Comparison of ENCODE assay signal across 18 mouse cellular contexts in genomic region chr4:8249805-8250204, GRCm38 (mm10).
"Had no signal": no experiment of that assay in that cellular context is flagged by ENCODE, and none has a peak within 500 bp of the region (broad histone marks: within the 10 kb centered on the region; RNA-seq: fewer than 3 reads in every experiment).

No protein-coding gene starts in this region.

- H3K4me2 ChIP-seq: lung, embryonic 14.5 days; midbrain, embryonic 12.5 days; neural tube, embryonic 13.5 days; neural tube, embryonic 15.5 days had no signal

- H3K36me3 ChIP-seq: midbrain, embryonic 10.5 days; midbrain, embryonic 12.5 days; neural tube, embryonic 13.5 days; neural tube, embryonic 15.5 days had no signal

- H3K4me1 ChIP-seq: midbrain, embryonic 10.5 days; midbrain, embryonic 12.5 days; neural tube, embryonic 13.5 days; neural tube, embryonic 15.5 days had no signal

- H3K27ac ChIP-seq: midbrain, embryonic 10.5 days; midbrain, embryonic 12.5 days; neural tube, embryonic 13.5 days; neural tube, embryonic 15.5 days had no signal

- DNase-seq: lung, embryonic 14.5 days; lung, postnatal 10 days; lung, postnatal 4 days; midbrain, embryonic 14.5 days; retina, postnatal 1 day; right cerebral cortex, adult 18-20 months; right cerebral cortex, postnatal 25 days; right cerebral cortex, postnatal 4 days; spleen, adult 18-20 months; thymus, adult 18-20 months; thymus, postnatal 14 days; thymus, postnatal 36 days had no signal

- H3K4me3 ChIP-seq: midbrain, embryonic 10.5 days; midbrain, embryonic 12.5 days; myocyte; neural tube, embryonic 13.5 days; neural tube, embryonic 15.5 days had no signal

- H3K9me3 ChIP-seq: midbrain, embryonic 10.5 days; midbrain, embryonic 12.5 days; neural tube, embryonic 13.5 days; neural tube, embryonic 15.5 days had no signal

- H3K27me3 ChIP-seq: midbrain, embryonic 12.5 days; neural tube, embryonic 13.5 days; neural tube, embryonic 15.5 days had no signal

- ATAC-seq: midbrain, embryonic 16.5 days had no signal

- H3K9ac ChIP-seq: lung, embryonic 14.5 days; midbrain, embryonic 12.5 days; neural tube, embryonic 13.5 days; neural tube, embryonic 15.5 days had no signal
